Mouse (Mus musculus) 416B (cell line): Measurements from ENCODE around the gene Cfap46.
"Not testable (repeated sequence)": the region's sequence is repeated elsewhere in the genome, so short reads cannot be mapped to it uniquely, and the experiment has no call there.

ENCODE experiments used
- DNase-seq: peaks from one replicate; pipeline ENCODE4 v3.0.0; 2011; ENCODE audit warnings: low read depth

The Cfap46 gene

GRCm38 (mm10) chr7:139663318-139663717, 20.3 kb downstream of the Cfap46 start:
- no peak for DNase-seq

GRCm38 (mm10) chr7:139659901-139660300, 23.7 kb downstream of the Cfap46 start:
- not testable (repeated sequence) for DNase-seq

GRCm38 (mm10) chr7:139649698-139650097, 33.9 kb downstream of the Cfap46 start:
- DNase-seq = no peak

GRCm38 (mm10) chr7:139648107-139648824, 35.4 kb downstream of the Cfap46 start:
- DNase-seq = peak; percentile 91

GRCm38 (mm10) chr7:139633393-139633792, 50.2 kb downstream of the Cfap46 start:
- DNase-seq = no peak

- no peak for DNase-seq
Observed at GRCm38 (mm10) chr7:139625156-139625555, 58.5 kb downstream of the Cfap46 start.

GRCm38 (mm10) chr7:139622568-139622967, 61.0 kb downstream of the Cfap46 start:
- no peak for DNase-seq

- DNase-seq = peak; percentile 61
Observed at GRCm38 (mm10) chr7:139615767-139616766, 67.5 kb downstream of the Cfap46 start.

- peak; percentile 40 for DNase-seq
Observed at GRCm38 (mm10) chr7:139610328-139610727, 73.3 kb downstream of the Cfap46 start.

GRCm38 (mm10) chr7:139595862-139596261, 87.8 kb downstream of the Cfap46 start:
- peak; percentile 22 for DNase-seq

GRCm38 (mm10) chr7:139595311-139595710, 88.3 kb downstream of the Cfap46 start:
- no peak for DNase-seq

GRCm38 (mm10) chr7:139591311-139591710, 92.3 kb downstream of the Cfap46 start:
- DNase-seq = no peak

GRCm38 (mm10) chr7:139590302-139590701, 93.3 kb downstream of the Cfap46 start:
- DNase-seq = peak; percentile 54

- no peak for DNase-seq
Observed at GRCm38 (mm10) chr7:139587919-139588318, 95.7 kb downstream of the Cfap46 start.

GRCm38 (mm10) chr7:139585183-139585821, 98.3 kb downstream of the Cfap46 start:
- DNase-seq = no peak

- no peak for DNase-seq
Observed at GRCm38 (mm10) chr7:139584221-139585175, 99.1 kb downstream of the Cfap46 start.

GRCm38 (mm10) chr7:139583094-139583737, 100.4 kb downstream of the Cfap46 start:
- DNase-seq = no peak

- no peak for DNase-seq
Observed at GRCm38 (mm10) chr7:139582595-139582994, 101.0 kb downstream of the Cfap46 start, which contains the start of gene Nkx6-2. TSS of gene Nkx6-2 (minus strand) at chr7:139582797.

- DNase-seq = no peak
Observed at GRCm38 (mm10) chr7:139581801-139582571, 101.6 kb downstream of the Cfap46 start.
